Mouse (Mus musculus) liver, postnatal 0 days (tissue): ENCODE measurements around the gene Neo1.

ENCODE experiments used
- CTCF ChIP-seq: sonication (generic); IDR thresholded peaks from 2 replicates; pipeline ENCODE4 v1.5.1; 2016; ENCODE audit warnings: antibody characterized with exemption, low read depth
- EP300 ChIP-seq: IDR thresholded peaks from 2 replicates; pipeline ENCODE4 v1.6.1; 2016; ENCODE audit warnings: antibody characterized with exemption, low read depth, mild to moderate bottlenecking

DNA sequence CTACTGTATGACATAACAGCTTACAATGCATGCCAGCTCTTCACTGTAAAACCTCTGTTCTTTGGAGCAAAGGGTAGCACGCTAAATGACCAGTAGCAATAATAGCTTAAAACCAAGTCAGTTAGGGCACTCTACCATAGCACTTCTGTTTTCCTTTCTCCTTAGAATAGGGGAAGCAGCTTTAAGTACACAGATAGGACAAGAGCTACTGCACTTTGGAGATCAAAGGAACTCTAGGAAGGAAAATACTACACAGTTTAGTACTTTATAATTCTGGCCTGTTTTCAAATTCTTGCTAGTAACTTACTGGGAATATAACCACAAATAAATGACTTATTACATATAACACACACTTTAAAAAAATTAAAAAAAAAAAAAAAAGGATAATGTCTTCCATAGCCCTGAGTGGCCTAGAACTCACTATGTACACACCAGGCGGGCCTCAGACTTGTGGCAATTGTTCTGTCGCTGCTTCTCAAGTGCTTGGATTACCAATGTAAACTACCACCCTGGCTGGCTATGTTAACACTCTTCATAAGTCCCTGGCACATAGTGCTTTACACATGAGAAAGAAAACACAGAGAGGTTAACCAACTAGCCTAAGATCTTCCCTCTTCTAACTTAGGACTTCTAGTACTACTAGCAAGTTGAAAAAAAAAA is 20.1 kb downstream of the Neo1 start:
- TF ChIP-seq CTCF (no peak), EP300 (no peak)
